Comparison of ENCODE assay signal across 25 mouse cellular contexts in genomic region chr7:96342996-96343395, GRCm38 (mm10).
A peak's percentile ranks its signal among the peaks of the same experiment; 100 is the strongest.
DNase-seq lines count a peak whose midpoint lies in the region; ATAC-seq lines count a peak whose summit lies in the region.
"Had no signal": no experiment of that assay in that cellular context is flagged by ENCODE, and none has a peak within 500 bp of the region (broad histone marks: within the 10 kb centered on the region; RNA-seq: fewer than 3 reads in every experiment).

No protein-coding gene starts in this region.

- H3K4me1 ChIP-seq in midbrain, embryonic 11.5 days (ENCODE audit: control insufficient read depth, insufficient read depth, low read length): peaks cover 2% of the 10 kb centered on the region; the same call in 1 of the 2 replicates
- no peaks in the 10 kb centered on the region for H3K4me1 ChIP-seq in midbrain, embryonic 14.5 days (ENCODE audit: control insufficient read depth, insufficient read depth, low read length)
- peaks cover 13% of the 10 kb centered on the region; the same call in 1 of the 2 replicates for H3K4me1 ChIP-seq in neural tube, embryonic 15.5 days
- H3K4me1 ChIP-seq: embryonic facial prominence, embryonic 13.5 days; hindbrain, embryonic 15.5 days had no signal

- no peaks in the 10 kb centered on the region for H3K36me3 ChIP-seq in midbrain, embryonic 11.5 days (ENCODE audit: control insufficient read depth, insufficient read depth, low read length)
- no peaks in the 10 kb centered on the region for H3K36me3 ChIP-seq in midbrain, embryonic 14.5 days (ENCODE audit: control insufficient read depth, insufficient read depth, low read length)
- no peaks in the 10 kb centered on the region for H3K36me3 ChIP-seq in neural tube, embryonic 15.5 days
- H3K36me3 ChIP-seq: embryonic facial prominence, embryonic 10.5 days; embryonic facial prominence, embryonic 13.5 days; hindbrain, embryonic 10.5 days; hindbrain, embryonic 15.5 days had no signal

- H3K9me3 ChIP-seq in midbrain, embryonic 11.5 days (ENCODE audit: control insufficient read depth, low read length): no peaks in the 10 kb centered on the region
- H3K9me3 ChIP-seq in midbrain, embryonic 14.5 days (ENCODE audit: control insufficient read depth, low read length): no peaks in the 10 kb centered on the region
- H3K9me3 ChIP-seq in neural tube, embryonic 15.5 days (replicated peaks): no peaks in the 10 kb centered on the region
- H3K9me3 ChIP-seq: embryonic facial prominence, embryonic 10.5 days; embryonic facial prominence, embryonic 13.5 days; forebrain, embryonic 13.5 days; hindbrain, embryonic 10.5 days; hindbrain, embryonic 15.5 days had no signal

- no peak overlapping the region for H3K27ac ChIP-seq in midbrain, embryonic 11.5 days (ENCODE audit: low read depth, low read length)
- no peak overlapping the region for H3K27ac ChIP-seq in midbrain, embryonic 14.5 days (replicated peaks; ENCODE audit: low read depth, low read length)
- no peak overlapping the region for H3K27ac ChIP-seq in neural tube, embryonic 15.5 days (replicated peaks)
- H3K27ac ChIP-seq: embryonic facial prominence, embryonic 10.5 days; embryonic facial prominence, embryonic 13.5 days; forebrain, embryonic 13.5 days; hindbrain, embryonic 10.5 days; hindbrain, embryonic 15.5 days had no signal

- no peak overlapping the region for H3K9ac ChIP-seq in midbrain, embryonic 11.5 days (ENCODE audit: low read length)
- no peak overlapping the region for H3K9ac ChIP-seq in midbrain, embryonic 14.5 days (replicated peaks; ENCODE audit: low read length)
- no peak overlapping the region for H3K9ac ChIP-seq in neural tube, embryonic 15.5 days (replicated peaks)
- H3K9ac ChIP-seq: embryonic facial prominence, embryonic 13.5 days; forebrain, embryonic 13.5 days; hindbrain, embryonic 15.5 days had no signal

- no peak overlapping the region for H3K4me3 ChIP-seq in midbrain, embryonic 11.5 days (ENCODE audit: low read depth, low read length)
- H3K4me3 ChIP-seq in midbrain, embryonic 14.5 days (replicated peaks; ENCODE audit: low read depth, low read length): no peak overlapping the region
- no peak overlapping the region for H3K4me3 ChIP-seq in neural tube, embryonic 15.5 days (replicated peaks)
- H3K4me3 ChIP-seq: embryonic facial prominence, embryonic 10.5 days; embryonic facial prominence, embryonic 13.5 days; erythroblast, embryonic 14.5 days; forebrain, embryonic 13.5 days; hindbrain, embryonic 10.5 days; hindbrain, embryonic 15.5 days had no signal

- intact Hi-C loops in heart, postnatal 36 days (cut with DNase I): no loop called here

- H3K27me3 ChIP-seq in midbrain, embryonic 11.5 days (ENCODE audit: control insufficient read depth, insufficient read depth, low read length): no peaks in the 10 kb centered on the region
- no peaks in the 10 kb centered on the region for H3K27me3 ChIP-seq in midbrain, embryonic 14.5 days (ENCODE audit: control insufficient read depth, insufficient read depth, low read length)
- no peaks in the 10 kb centered on the region for H3K27me3 ChIP-seq in neural tube, embryonic 15.5 days (replicated peaks)
- H3K27me3 ChIP-seq: embryonic facial prominence, embryonic 13.5 days; forebrain, embryonic 13.5 days; hindbrain, embryonic 15.5 days had no signal

- no peak overlapping the region for H3K4me2 ChIP-seq in midbrain, embryonic 11.5 days
- H3K4me2 ChIP-seq in midbrain, embryonic 14.5 days (ENCODE audit: low read length): no peak overlapping the region
- H3K4me2 ChIP-seq in neural tube, embryonic 15.5 days: no peak overlapping the region
- H3K4me2 ChIP-seq: embryonic facial prominence, embryonic 13.5 days; forebrain, embryonic 13.5 days; heart, embryonic 11.5 days; hindbrain, embryonic 15.5 days had no signal

- peak; percentile 10 for DNase-seq in heart, adult 11 months
- no peak for DNase-seq in heart, postnatal 36 days
- DNase-seq in midbrain, embryonic 11.5 days (ENCODE audit: low spot score, missing footprints): peak; percentile 35
- no peak for DNase-seq in midbrain, embryonic 14.5 days
- no peak for DNase-seq in thymus, postnatal 14 days
- DNase-seq: adrenal gland, adult 2 months; adrenal gland, postnatal 14 days; cerebellum, adult 11-12 months; cerebellum, adult 8-10 months; cerebellum, postnatal 10 days; cerebellum, postnatal 36 days; embryo, embryonic 11 days; gastrocnemius, postnatal 10 days; gastrocnemius, postnatal 36 days had no signal

- ATAC-seq in midbrain, embryonic 11.5 days (ENCODE audit: low FRiP score): no peak
- ATAC-seq in midbrain, embryonic 14.5 days (ENCODE audit: low FRiP score, low TSS enrichment): no peak
- peak; percentile 53; the same call in 1 of the 2 replicates for ATAC-seq in neural tube, embryonic 15.5 days (ENCODE audit: low FRiP score)
- ATAC-seq: CD4-positive, CD25-positive, alpha-beta regulatory T cell, adult 4 months; forebrain, embryonic 13.5 days; inflammation-experienced regulatory T-cells, adult 6 months; intestine, embryonic 16.5 days had no signal

- WGBS in midbrain, embryonic 11.5 days: 84% methylated on average over 6 of the region's 6 CpGs
- 86% methylated on average over 6 of the region's 6 CpGs for WGBS in midbrain, embryonic 14.5 days
- 64% methylated on average over 6 of the region's 6 CpGs for WGBS in neural tube, embryonic 15.5 days

Comparison
In these comparisons a context has a peak if more than half of its experiments do, and no peak if none do; other contexts are left out.
1. DNase-seq: peak in heart, adult 11 months (single experiment) and midbrain, embryonic 11.5 days (single experiment); none in heart, postnatal 36 days (0 of 2), midbrain, embryonic 14.5 days (single experiment) and thymus, postnatal 14 days (single experiment).